Mouse (Mus musculus): ENCODE results near the gene Tnfsf13.

Gene Tnfsf13

DNA sequence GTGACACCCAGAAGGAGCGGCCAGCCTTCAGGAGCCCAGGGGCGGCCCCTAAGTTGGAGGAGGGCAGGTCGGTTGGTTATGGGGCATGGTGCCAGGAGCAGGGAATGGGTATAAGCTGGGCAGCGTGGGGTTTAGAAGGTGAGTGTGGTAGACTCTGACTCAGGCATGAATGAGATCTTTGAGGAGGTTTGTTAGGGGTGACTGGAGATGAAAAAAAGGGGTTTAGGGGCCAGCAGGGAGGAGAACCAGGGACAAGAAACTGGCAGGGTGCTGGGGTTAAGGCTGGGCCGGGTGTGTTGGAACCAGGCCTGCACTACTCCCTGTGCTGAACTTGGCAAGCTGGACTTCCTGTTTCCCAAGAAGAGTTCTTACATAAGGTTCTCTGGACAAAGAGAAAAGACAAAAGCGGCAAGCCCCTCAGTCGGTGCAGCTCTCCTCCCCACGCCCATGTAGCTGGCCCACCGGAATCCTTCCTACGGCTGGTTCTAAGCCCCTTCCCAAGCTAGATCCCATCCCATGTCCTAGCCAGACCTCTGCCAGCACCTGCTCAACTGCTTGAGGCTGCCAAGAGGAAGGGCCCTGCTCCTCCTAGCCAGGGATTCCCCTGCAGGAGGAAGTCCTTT lies at the start of gene Tnfsf13:
Gene Tnfsf13, minus strand, starts transcription at position 259 of the 623 bp plus-strand sequence.
- peak in 1 of 2 experiments; percentile 45 for DNase-seq (ENCODE audit: low spot score in 2 of 2)

DNA sequence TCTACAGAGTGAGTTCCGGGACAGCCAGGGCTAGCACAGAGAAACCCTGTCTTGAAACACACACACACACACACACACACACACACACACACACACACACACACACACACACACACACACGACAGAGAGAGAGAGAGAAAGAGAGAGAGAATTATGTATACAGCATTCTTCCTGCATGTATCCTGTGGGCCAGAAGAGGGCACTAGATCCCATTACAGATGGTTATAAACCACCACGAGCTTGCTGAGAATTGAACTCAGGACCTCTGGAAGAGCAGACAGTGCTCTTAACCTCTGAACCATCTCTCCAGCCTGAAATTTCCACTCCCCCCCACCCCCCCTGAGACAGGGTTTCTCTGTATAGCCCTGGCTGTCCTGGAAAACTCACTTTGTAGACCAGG lies 45.8 kb upstream of the Tnfsf13 start:
- peak in 1 of 2 experiments; percentile 36 for DNase-seq (ENCODE audit: low spot score in 2 of 2)

DNA sequence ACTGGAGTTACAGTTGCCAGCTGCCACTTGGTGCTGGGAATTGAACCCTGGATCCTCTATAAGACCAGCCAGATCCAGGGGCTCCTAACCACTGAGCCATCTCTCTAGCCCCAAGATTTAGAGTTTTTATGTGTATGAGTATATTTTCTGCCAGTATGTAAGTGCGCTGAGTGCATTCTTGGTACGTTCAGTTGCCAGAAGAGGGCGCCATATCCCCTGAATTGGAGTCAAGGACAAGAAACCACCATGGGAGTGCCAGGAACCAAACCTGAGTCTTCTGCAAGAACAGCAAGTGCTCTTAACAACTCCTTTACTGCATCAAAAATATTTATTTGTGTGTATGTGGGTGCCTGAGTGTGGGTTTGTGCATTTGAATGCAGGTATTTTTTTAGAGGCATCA lies 43.5 kb upstream of the Tnfsf13 start:
- DNase-seq (ENCODE audit: low spot score in 2 of 2), result peak; percentile 65 to 83

DNA sequence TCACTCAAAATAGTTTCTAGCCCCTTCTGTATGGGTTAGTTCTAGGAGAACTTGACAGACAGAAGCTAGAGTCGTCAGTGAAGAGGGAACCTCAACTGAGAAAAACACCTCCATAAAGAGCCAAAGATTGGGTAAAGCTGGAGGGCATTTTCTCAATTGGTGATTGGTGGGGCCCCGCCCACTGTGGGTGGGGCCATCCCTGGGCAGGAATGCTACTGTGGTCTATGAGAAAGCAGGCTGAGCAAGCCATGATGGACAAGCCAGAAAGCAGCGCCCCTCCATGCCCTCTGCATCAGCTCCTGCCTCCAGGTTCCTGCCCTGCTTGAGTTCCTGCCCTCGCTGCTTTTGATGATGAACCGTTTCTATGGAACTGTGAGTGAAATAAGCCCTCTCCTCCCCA lies 40.4 kb upstream of the Tnfsf13 start:
- DNase-seq (ENCODE audit: low spot score in 2 of 2), result peak; percentile 18 to 58

DNA sequence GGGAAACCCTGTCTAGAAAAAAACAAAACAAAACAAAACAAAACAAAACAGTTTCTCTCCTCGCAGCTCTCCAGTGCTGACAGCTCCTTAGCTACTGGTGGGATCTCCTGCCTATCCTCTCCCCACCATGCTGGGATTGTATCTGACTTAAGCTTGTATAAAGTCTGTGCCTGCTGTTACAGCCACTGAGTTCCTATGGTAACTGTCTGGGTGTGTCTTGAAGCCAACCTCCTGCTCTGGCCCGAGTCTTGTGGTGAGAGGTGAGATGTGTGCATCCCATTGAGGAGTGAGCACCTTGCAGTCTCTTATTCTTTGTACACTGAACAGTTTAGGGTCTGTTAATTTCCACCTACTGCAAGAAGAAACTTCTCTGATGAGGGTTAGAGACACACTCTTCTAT lies 37.5 kb upstream of the Tnfsf13 start:
- no peak for DNase-seq (ENCODE audit: low spot score in 2 of 2)

DNA sequence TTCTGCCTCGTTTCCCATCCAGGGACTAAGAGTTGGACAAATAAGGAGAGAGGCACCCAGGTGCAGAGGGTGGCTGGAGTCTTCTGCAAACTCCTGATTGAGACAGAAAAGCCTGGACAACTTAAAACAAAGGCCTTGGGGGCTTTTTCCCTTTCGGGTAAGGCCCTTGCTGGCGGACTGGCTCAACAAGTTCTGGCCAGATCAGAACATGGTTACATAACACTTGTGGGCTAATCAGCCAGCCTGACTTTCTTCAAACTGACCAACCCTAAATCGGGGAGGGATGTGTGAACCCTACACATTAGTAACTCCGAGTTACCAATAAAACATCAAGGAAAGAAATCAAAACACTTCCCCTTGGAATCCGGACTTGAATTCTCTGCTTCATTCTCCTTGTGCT lies 35.3 kb upstream of the Tnfsf13 start:
- DNase-seq (ENCODE audit: low spot score in 2 of 2), result no peak

DNA sequence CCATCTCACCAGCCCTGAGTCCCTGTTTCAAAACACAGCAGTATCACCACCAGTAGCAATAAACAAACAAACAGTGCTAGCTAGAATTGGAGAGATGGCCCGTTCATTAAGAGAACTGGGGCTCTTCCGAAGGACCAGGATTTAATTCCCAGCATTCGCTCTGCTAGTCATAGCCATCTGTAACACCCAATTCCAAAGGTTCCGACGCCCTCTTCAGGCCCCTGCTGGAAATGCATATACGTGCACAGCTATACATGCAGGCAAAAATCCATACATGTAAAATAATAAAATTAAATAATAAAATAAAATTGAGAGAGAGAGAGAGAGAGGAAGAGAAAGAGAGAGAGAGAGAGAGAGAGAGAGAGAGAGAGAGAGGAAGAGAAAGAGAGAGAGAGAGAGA lies 33.8 kb upstream of the Tnfsf13 start:
- peak in 1 of 2 experiments; percentile 52 for DNase-seq (ENCODE audit: low spot score in 2 of 2)

DNA sequence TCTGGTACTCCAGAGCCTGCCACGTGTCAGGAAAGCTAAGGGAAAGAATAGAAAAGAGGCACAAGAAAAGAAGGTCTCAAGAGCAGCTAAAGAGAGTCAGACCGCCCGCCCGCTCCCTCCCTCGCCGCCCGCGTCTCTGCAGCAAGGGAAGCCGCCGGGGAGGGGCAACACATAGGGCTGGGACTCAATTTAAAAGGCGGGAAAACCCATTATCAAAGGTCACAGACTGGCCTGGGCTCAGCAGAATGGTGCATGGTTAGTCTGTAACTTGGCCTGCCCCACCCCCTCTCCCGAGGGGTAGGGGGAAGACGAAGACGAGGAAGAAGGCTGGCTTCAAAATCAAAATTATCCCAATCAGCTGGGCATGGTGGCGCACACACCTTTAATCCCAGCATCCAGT lies 33.1 kb upstream of the Tnfsf13 start:
- DNase-seq (ENCODE audit: low spot score in 2 of 2), result peak in 1 of 2 experiments; percentile 55

DNA sequence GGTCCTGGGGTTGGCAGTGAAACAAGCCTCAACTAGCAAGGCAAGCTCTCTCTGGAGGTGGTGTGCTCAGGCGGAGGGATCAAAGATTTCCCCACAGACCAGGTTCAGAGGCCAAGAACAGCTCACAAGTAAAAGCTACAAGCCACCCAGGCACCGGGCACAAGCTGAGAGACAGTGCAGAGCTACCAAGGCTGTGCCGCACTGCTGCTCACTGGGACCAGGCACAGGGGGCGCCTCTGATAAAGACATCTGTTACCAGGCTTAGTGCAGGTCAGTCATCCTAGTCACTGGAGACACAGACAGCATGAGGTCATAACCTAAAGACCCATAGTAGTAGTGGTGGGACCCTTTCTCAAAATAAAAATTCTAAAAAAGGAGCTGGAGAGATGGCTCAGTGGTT lies 31.4 kb upstream of the Tnfsf13 start:
- no peak for DNase-seq (ENCODE audit: low spot score in 2 of 2)

DNA sequence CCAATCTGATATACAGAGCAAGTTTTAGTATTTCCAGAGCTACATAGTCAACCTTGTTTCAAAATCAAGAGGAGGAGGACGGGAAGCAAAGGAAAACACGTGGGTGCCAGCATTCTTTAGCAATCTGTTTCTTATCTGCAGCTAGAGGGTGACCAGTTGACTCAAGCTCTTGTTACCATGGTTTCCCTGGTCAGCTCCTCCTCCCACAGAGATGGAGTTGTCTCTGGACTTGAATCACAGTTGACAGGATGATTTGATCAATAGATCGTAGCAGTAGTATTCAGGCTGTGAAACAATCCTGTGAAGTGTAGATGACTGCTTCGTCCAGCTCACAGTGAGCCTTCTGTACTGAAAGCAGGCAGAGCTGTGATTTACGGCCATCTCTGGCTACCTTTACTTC lies 30.3 kb upstream of the Tnfsf13 start:
- no peak for DNase-seq (ENCODE audit: low spot score in 2 of 2)

DNA sequence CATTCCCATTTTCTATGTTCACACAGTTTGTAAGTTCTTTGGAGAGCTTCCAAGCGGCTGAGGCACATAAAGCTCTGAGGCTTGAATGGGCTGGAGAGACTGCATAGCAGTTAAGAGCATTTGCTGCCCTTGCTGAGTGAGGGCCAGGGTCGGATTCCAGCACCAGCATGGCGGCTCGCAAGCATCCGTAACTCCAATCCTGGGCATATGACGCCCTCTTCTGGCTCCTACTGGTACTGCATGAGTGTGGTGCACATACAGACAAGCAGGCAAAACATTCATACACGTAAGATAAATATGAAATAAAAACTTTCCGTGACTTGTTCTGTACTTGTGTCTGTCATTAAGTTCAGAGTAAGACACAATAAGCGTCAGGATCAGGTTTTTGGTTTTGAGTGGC lies 29.9 kb upstream of the Tnfsf13 start:
- peak in 1 of 2 experiments; percentile 56 for DNase-seq (ENCODE audit: low spot score in 2 of 2)

DNA sequence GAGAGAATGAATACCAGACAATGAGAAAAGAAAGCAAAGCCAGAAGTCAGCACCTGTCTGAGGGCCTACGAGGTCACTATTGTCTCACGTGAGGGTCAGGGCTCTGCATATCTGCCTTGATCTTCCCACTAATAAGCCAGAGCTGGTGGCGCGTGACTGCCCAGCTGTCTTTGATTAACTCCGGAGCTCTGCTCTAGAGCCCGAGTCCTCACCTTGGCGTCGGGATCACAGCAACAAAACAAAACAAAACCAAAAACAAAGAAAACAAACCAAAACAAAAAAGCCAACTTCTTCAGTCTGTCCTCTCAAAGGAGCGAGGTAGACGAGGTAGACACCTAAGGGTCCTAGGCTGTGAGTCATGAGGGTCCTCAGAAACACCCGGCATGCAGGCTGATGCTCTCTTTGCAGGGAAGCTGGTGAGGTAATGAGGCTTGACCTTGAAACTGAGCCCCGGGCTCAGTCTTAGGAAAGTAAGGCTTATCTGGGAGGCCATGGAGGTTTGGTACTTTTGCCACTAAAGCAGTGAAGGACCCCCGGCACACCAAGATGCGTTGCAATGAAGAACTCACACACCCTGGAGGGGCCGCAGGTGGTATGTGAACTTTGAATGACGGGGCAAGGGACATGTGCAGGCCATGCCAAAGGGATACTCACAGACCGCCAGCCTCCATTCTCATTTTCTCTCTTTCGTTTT lies 29.2 kb upstream of the Tnfsf13 start:
- no peak for DNase-seq (ENCODE audit: low spot score in 2 of 2)

DNA sequence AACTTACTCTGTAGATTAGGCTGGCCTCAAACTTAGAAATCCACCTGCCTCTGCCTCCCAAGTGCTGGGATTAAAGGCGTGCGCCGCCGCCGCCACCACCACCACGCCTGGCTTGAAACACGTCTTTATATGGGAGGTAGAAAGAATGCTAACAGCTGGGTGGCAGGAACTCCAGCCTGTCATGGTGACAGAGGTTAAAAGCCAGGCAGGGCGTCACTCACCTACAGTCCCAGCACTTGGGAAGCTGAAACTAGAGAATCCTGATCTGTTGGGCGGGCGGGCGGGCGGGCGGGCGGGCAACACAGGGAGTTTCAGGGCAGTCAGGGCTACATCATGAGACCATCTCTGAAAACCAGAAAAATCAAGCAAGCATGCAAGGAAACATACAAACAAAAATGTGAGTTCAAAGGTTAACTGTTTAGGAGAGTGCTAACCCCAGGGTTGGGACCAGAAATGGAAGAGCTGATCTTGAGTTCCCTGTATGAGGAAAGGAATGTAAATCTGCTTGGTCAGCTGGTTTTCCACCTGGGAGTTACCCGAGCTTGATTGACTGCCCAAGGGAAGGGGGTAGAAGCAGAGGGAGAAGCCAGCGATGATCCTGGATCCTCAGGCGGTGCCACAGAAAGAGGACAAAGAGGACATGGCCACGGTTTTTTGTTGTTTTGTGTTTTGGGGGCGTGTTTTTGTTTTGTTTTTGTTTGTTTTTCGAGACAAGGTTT lies 27.5 kb upstream of the Tnfsf13 start:
- no peak for DNase-seq (ENCODE audit: low spot score in 2 of 2)

DNA sequence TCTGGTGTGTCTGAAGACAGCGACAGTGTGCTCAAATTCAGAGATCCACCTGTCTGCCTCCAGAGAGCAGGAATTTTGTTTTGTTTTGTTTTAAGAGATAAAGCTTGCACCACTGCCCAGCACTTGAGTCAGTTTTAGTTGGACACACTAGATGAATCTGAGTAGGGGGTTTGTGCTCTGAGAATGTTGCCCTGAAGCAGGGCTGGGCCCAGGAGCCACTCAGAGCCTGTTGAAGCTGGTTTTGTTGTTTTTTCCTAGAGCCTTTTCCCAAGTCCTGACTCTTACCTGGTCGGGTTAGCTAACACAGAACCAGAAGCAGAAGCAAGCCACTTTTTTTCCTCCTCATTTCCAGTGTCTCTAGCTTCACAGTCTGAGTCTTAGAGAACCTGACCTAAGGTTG lies 25.5 kb upstream of the Tnfsf13 start:
- DNase-seq (ENCODE audit: low spot score in 2 of 2), result no peak

DNA sequence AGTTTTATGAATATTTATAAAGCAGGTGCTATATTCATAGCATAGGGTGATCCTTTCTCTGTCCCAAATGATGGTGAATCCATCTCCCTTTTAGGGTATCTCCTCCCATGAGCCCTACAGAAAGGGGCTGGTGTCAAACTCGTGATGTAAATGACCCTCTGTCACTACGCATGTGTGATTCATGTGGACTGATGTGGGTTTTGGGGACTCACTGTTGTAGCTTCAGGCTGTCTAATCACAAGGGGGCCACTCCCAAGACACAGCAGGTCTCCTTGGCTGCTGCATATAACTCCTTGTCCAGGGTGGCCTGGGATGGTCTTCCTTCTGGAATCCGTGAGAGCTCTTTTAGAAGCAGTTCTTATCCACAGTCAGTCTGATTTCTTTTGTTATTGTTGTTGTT lies 24.9 kb upstream of the Tnfsf13 start:
- DNase-seq (ENCODE audit: low spot score in 2 of 2), result no peak

DNA sequence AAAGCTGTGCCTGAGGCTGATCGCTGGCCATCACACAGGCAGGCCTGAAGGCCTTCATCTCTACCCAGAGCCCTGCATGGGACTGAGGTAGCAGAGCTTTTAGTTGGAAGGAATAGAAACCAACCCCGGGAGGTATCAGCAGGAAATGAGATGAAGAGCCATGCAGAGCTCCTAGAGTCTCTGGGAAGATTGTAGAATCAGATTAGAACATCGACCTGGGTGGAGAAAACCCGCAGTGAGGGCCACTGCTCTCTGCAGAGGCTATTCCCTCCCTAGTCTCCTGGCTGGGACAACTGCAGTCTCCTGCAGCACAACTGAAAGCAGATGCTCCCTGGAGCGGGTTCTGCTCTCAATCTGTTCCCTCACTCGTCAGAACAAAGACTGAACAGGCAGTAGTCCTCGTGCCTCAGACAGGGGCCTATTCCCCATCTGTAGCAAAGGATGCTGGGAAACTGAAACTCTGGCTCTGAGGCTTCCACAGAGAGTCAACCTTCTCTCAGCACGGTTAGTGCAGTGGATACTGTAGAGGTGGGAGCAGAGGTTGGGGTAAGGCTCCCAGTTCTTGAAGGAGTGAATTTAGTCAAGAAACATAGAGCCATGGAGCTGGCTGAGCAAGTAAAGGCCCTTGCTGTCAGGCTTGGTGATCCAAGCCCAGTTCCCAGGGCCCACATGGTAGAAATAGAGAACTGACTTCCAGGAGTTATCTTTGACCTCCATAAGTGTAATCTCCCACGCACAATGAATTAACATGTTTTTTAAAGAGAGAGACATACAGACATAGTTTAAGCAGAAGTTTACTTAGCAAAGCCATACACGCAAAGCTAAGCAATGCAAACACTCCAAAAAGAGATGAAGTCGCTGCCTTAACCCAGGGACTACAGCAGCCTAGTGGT lies 24.2 kb upstream of the Tnfsf13 start:
- DNase-seq (ENCODE audit: low spot score in 2 of 2), result no peak

DNA sequence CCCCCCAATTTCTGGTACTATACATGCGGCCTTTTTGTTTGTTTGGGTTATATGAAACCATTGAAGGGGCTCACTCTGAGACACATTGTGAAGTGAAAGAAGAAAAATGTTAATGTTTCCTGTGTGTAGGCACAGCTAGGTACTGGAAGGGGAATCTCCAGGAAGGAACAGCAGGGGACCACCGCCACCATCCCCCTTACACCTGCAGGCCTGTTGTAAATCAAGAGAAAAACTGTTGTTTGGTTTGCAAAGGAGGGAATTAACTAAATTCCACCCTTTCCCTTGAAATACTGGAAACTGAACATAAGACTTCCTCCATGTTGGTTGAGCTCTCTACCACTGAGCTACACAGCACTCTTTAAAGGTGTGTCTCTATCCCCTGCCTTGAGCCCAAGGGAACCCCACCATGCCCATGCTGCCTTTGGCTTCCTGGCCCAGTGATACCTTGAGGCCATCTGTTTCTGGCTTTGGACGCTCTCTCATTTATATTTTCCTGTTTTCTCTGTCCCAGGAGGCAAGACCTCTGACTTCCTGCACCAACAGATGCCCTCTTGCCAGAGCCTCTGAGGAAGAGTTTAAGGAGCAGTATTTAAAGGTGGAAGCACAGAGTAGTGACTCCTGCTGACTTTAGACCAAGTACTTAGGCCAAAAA lies 23.2 kb upstream of the Tnfsf13 start:
- DNase-seq (ENCODE audit: low spot score in 2 of 2), result no peak

DNA sequence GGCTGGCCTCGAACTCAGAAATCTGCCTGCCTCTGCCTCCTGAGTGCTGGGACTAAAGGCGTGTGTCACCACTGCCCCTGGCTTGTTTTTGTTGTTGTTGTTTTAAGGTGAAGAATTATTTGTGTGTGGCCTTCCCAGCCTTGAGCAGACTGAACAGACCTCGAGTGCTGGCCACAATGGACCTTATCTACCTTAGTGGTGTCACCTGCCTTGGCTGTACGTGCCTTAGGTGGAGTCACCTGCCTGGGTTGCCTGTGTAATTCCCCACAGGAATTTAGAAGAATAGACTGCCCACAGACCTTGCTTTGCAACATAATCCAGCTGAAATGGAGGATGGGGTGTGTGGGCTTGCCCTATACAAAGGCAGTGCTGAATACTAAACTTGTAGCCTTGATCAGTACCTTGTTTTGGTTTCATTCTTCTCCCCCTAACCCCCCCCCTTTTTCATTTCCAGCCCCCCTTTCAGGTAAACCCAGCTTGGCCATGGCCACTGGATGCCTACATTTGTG lies 22.3 kb upstream of the Tnfsf13 start:
- DNase-seq (ENCODE audit: low spot score in 2 of 2), result no peak

DNA sequence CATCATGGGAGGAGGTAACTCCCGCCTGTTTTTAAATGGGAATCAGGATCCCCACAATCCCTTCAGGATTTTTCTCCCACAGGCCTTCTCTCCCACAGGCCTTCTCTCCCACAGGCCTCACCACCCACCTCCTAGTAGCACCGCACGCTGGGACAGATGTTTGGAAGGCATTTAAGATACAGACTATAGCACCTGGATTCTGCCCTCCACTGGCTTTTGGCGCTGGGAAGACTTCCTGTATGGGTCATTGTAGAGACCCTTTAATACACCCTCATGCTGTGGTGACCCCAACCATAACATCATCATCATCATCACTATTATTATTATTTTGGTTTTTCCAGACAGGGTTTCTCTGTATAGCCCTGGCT lies 21.9 kb upstream of the Tnfsf13 start:
- no peak for DNase-seq (ENCODE audit: low spot score in 2 of 2)

DNA sequence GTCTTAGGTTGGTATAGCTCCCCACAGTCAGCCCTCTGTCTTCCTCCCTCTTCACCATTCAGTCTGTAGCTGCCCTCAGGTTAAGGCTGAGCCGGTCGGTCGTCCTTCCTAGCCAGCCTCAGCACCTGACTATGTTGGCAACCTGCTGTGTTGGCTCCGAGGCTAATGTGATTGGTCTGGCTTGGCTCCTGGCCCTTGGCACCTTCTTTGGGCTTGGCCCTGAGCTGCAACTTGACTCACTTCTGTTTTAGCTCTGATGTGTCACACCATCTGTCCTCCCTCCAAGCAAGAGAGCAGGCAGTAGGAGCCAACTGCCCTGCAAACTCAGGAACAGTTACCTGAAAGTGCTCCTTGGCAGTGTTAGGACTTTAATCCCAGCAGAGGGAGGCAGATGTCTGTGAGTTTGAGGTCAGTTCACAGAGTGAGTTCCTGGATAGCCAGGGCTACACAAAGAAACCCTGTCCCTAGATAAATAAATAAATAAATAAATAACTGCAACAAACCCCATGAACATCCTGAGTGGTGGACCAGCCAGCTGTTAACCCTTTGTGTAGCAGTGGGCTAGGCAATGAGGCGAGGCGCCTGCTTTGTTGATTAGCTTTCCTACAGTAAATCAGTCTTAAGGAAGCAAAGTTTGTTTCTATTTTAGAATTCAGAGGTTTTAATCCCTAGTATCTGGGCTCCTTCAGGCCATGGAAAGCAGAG lies 21.3 kb upstream of the Tnfsf13 start:
- no peak for DNase-seq (ENCODE audit: low spot score in 2 of 2)

DNA sequence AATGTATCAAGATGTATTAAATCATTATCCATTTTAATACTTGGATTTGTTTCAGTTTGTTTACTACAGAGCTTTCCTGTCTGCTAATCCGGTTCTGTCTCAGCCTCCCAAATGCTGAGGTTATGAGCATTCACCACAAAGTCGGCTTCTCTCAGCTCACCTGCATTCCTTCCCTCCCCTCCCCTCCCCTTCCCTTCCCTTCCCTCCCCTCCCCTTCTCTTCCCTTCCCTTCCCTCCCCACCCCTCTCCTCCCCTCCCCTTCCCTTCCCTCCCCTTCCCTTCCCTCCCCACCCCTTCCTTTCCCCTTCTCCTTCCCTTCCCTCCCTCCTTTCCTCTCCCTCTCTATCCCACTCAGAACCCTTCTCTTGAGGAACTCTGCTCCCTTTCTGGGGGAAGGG lies 19.0 kb upstream of the Tnfsf13 start:
- DNase-seq (ENCODE audit: low spot score in 2 of 2), result no peak
